Mouse (Mus musculus) regulatory T cell (primary cell): ENCODE results near the gene Gpr137.

ENCODE experiments used
- in situ Hi-C: fragments of 300-600 bp; cut with MboI, MseI; formaldehyde crosslinking; loops from one replicate; pipeline ENCODE4 v1.15.1; 2025; ENCODE audit warnings: high pct_unique_total_duplicates

Gpr137 gene

DNA sequence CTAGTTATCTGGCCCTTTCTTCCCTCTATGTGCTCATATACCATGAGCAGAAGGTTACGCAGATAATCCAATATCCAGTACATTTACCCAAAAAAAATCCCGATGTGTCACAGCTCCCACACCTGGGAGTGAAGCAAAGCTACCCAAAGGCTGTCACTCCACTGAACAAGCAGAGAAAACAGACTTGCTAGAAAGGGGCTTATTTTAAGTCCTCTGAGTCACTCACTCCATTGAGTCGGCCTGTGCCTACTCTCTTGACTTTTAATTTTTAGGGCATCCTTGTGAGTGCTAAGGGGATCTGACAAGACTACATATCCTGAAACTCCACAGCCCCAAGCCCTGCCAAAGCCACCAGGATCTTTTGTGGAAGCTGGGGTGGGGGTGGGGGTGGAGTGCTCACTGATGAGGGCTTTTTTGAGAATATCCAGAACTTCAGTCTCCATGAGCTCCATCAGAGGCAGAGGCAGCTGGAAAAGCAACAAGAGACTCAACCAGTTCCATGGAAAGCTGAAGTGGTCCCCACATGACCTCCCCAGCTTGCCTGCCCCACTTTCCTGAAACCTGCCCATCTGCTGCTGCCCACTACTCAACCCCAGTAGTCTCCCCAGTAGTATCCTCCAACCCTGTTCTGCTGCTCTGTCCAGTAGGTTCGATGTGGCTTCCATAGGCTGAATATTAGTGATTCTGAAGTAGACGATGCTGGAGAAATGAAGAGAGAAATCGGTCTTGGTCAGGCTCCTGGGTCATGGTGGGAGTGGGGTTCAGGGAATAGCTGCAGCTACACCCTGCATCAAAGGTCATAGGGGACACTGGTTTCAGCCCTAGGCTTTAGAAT lies 19.2 kb downstream of the Gpr137 start:
- in situ Hi-C loops, result no loop called here

DNA sequence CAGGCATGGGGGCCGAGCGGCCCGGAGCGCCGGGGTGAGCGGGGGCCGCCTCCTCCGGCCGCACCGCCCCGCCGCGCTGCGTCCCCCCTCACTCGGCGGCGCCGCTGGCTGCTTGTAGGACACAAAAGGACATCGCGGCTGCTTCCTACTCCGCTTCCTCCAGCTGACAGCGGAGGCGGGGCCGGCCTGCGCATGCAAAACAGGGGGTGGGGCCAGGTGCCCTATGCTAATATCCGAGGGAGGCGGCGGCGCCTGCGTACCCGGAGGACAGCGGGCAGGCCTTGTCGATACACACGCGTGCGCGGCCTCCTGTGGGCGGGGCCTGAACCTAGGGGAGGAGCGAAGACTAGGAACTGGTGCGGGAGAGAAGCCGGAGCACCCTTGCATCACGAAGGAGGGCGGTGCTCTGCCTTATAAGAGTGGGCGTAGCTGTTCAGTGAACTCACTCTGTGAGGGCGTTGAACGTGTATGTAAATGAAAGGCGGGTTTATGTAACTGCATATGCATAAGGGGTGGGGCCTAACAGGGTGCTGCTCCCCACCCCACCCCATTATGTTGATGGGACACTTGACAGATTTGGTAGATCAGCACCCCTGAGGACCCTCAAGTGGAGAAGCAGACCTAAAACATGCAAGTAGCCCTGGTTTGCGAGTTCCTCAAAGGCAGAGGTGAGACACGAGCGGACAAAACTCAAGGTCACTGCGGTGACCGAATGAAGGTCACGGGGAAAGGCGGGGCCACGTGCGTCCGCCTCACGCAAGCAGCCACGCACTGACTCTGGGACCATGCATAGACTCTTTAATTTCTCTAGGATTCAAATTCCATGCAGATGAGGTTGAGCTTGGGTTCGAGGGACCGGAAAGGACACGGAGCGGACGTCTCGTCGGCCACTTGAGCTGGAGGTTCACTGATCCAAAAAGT lies 20.4 kb downstream of the Gpr137 start, which contains the start of gene Esrra:
Esrra (minus strand) TSS at position 167 of the 921 bp plus-strand sequence.
- in situ Hi-C loops, result no loop called here

DNA sequence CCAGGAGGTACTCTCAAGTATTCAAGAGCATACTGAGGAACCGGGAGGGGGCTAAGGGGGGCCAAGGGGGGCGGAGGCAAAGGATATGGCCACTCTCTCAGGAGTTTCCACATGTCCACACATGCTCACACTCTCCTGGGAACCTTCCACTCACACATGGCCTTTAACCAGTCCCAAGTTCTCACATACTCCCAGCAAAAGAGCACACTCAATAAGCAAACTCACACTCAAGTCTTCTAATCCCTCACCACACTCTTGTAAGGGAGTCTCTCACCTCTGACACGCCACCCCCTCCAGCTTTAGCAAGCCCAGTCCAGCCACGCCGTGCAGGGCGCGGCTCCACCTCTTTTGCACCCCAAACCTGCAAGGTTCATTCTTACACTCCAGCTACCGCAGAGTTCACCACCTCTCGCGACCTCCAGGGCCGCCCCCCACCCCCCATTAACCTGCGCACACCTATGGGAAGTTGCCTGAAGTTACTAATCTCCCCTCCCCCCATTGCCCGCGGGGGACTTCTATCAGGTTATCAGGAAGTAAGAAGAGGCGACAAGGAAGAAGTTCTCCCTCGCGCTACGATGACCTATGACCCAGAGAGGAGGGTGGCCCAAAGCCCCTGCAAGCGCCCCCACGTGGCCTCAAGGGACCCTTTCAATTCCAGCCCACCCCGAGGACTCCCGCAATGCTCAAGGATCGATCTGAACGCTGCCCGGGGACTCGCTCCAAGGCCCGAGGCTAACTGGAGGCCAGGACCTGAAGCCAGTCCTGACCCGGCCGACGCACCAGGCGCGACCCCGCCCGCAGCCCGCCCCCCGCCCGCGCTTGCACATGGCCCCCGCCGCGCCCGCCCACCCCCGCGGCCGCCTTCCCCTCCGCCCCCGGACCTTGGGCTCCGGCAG lies 21.3 kb downstream of the Gpr137 start:
- in situ Hi-C loops, result no loop called here

DNA sequence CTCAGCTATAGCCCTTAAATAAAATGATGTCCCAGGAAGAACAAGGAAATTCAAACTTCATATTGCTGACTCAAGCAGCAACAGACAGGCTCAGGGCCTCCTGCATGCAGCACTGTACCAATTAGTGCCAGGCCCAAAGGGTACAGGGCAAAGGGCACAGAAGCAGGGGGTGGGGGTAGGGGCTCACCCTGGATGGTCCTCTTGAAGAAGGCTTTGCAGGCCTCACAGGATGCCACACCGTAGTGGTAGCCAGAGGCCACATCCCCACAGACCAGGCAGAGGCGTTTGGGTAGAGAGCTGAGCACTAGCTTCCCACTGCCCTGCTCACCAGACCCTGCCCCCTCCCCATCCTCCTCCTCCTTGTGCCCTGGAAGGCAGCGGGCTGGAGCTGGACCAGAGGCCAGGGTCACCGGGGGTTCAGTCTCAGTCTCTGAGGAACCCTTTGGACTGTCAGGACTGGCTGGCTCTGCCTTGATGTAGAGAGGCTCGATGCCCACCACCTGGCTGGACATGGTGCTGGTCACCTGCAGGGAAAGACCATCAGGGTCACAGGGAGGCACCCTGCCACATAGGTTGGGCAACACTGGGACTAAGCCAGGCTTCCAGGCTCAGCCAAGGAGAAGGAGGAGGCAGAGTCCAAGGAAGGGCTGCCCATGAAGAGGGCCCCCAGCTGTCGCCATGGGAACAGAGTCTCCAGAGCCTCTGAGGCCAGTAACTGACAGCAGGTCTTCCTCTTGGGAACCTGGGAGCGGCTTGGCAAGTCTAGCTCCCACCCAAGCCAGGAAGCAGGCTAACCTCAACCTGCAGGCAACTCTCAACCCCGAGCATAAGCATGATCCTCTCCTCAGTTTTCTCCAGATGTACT lies 22.2 kb downstream of the Gpr137 start:
- in situ Hi-C loops, result no loop called here

DNA sequence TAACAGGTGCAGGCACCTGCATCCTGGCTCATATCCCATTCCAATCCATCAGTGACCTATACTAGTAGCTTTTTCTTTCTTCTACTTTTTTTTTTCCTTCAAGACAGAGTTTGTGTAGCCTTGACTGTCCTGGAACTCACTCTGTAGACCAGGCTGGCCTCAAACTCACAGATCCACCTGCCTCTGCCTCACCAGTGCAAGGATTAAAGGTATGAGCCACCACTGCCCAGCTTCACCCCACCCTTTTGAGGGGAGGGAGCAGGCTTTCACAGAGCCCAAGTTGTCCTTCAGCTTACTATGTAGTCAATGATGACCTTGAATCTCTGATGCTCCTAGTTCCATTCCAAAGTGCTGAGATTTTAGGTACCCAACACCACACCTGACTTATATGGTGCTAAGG lies 22.8 kb downstream of the Gpr137 start:
- in situ Hi-C loops, result no loop called here

DNA sequence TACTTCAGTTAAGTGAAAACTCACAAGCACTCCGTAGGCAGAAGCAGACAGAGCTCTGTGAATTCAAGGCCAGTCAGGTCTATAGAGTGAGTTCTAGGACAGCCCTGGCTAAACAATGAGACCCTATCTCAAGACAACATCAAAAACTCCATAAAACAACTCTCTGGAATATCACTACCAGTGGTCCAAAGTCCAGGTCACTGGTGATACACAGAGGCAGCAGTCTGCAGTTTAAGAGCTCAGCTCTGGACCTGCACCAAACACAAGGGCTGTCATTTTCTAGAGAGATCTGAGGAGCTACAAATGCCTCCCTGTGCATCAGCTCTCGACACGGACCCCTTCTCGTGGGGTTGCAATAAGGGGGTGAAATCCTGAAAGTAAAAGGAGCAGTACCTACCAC lies 24.0 kb downstream of the Gpr137 start:
- in situ Hi-C loops, result no loop called here

DNA sequence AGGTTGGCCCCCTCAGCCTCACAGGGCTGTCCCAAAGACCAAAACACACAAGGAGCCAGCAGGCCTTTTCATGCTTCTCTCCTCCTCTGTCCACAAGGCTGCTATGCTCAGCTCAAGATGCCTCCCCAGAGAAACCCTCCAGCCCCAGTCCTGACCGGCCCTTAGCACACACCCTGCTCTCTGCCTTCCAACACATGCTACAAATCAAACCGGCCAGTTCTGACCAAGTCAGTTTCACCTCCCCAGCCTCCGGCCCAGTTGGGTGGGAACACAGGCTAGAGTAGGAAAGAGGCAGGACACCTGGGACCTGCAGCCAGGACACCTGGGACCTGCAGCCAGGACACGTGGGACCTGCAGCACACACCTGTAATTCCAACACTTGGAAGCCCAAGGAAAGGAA lies 25.8 kb downstream of the Gpr137 start:
- in situ Hi-C loops, result no loop called here

DNA sequence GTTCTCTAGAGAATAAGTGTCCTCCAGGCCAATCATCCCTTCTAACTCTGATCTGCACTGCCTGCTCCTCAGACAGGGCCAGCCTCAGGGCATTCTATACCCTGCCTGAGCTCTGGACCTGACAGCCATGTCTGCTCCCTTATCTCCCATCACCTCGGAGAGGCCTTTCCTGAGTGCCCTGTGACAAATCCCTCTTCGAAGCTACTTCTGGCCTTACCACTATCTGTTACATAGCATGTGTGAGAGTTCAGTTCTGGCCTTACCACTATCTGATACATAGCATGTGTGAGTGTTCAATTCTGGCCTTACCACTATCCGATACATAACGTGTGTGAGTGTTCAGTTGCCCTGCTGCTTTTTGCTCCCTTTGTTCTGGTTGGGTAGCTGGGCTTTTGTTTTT lies 27.0 kb downstream of the Gpr137 start:
- in situ Hi-C loops, result no loop called here

DNA sequence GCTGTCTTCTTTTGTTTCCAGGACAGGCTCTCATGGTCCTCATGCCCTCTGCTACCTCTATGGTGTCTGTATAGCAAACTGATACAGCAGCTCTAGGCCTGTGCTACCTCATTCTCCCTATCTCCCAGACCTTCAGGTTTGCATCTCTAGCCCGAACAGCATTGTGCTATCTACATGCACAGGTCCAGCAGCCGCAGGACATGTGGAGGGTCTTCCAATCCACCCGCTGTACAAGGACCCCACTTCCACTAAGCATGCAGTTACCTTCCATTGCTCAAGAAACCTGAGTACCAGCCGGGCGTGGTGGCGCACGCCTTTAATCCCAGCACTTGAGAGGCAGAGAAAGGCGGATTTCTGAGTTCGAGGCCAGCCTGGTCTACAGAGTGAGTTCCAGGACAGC lies 27.7 kb downstream of the Gpr137 start:
- in situ Hi-C loops, result loop anchor here (5.0 kb wide), 1 partner anchor 42 kb away; no protein-coding TSS in a partner anchor

DNA sequence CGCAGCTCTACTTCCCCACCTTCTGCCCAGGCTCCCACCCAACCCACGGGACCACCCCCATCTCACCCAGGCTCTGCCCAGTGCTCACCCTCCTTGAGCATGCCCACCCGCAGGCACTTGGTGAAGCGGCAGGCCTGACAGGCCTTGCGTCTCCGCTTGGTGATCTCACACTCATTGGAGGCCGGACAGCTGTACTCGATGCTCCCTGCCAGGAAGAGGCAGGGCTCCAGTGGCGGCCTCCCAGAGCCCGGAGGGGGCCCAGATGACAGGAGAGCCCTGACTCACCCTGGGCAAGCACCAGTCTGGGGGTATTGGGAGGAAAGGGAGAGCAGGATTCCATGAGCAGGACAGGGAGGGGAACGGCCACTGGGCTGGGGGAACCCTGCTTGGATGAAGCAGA lies 28.3 kb downstream of the Gpr137 start:
- in situ Hi-C loops, result loop anchor here (5.0 kb wide), 1 partner anchor 42 kb away; no protein-coding TSS in a partner anchor

DNA sequence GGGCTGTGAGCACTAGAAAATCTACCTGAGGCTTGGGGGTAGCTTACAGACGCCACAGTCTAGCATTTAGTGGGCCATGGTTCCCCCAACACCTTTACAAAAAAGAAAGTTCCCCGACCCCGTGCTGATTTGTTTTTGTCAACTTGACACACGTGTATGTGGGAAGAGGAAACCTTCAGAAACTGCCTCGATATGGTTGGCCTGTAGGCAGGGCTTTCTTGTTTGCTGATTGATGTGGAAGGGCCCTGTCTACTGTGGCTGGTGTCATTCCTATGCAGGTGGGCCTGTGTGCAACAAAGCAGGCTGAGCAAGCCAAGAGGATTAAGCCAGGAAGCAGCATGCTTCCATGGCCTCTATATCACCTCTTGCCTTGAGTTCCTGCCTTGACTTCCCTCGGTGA lies 29.2 kb downstream of the Gpr137 start:
- in situ Hi-C loops, result loop anchor here (5.0 kb wide), 1 partner anchor 41 kb away; no protein-coding TSS in a partner anchor

DNA sequence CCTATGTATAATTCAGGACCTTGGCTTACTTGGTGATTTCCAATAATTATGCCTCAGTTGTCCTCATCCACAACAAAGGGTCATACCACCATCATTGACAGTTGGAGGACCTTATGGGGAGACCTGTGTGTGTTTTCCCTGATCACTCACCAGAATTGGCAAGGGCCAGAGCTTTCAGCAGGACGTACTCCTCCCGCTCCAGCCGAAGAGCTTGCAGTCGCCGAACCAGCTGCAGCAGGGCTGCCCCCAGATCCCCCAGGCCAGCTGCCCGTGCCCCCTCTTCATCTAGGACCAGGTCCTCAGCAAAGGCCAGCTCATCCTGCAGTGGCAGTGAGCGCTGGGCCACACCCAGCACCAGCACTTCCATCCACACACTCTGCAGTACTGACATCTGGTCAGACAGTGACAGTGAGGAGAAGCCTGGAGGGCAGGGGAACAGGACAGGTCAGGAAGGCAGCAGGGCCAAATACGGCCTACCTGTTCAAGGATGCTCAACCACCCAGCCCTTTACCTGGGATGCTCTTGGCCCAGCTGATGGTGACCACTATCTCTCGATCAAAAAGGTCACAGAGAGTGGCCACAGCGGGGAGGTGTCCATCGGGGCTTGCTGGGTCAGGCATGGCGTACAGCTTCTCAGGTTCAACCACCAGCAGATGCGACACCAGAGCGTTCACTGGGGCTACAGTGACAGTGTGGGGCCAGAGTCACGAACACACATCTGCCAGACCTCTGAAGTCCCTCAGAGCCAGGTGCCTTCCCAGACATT lies 29.9 kb downstream of the Gpr137 start:
- in situ Hi-C loops, result loop anchor here (5.0 kb wide), 1 partner anchor 40 kb away; no protein-coding TSS in a partner anchor

DNA sequence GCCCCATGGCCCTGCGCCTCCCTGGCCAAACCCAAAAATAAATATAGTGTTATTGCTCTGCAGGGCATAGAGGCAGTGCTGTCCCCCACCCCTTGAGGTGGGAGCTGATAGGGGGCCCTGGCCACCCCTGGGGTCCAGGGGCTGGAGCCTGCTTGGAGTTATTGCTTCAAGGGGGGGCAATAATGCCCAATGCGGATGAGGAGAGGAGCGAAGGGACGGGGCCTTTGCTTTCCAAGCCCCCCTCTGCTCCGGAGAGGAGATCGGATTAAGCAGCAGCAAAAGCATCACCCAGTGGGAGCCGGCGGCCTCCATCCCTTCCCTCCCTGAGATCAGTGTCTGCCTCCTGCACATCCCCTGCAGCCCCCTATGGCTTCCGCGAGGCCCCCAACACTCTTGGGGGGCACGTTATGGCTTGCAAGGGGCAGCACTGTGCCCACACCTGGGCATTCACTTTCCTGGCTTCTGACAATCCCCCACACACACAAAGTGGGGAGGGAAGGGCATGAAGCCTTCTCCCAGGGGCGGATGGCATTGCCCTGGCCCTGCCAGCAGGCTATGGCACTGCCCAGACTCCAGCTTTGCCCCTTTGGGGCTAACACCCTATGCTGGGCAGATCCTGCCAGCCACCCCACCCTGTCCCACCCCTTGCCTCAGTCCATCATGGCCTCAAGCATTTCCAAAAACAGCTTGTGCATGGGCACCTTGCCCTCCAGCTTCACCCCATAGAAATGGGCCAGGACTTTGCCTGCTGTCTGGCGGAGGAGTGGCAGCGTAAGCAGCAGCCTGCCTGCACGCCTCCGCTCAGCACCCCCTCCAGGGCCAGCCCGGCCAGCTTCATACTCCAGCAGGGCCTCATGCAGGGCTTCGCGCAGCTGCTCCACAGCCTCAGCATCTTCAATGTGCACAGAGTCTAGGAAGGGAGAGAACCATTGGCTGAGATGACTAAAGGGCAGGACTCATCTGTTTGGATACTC lies 30.9 kb downstream of the Gpr137 start:
- in situ Hi-C loops, result loop anchor here (5.0 kb wide), 1 partner anchor 39 kb away; no protein-coding TSS in a partner anchor

DNA sequence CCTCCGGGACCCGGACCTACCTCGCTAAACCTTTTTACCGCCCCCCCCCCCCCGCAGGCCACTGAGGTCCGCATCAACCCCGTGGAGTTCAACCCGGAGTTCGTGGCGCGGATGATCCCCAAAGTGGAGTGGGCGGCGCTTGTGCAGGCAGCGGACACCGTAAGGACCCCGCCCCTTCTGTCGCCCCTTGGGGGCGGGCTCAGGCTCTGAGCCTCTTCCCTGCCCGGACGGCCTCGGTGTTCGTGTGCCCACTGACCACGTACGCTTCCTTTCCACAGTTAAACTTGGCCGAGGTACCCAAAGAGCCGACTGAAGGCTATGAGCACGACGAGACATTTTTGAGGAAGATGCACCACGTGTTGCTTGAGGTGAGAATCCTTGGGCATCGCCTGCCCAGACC lies 32.0 kb downstream of the Gpr137 start:
- in situ Hi-C loops, result loop anchor here (5.0 kb wide), 1 partner anchor 38 kb away; no protein-coding TSS in a partner anchor

DNA sequence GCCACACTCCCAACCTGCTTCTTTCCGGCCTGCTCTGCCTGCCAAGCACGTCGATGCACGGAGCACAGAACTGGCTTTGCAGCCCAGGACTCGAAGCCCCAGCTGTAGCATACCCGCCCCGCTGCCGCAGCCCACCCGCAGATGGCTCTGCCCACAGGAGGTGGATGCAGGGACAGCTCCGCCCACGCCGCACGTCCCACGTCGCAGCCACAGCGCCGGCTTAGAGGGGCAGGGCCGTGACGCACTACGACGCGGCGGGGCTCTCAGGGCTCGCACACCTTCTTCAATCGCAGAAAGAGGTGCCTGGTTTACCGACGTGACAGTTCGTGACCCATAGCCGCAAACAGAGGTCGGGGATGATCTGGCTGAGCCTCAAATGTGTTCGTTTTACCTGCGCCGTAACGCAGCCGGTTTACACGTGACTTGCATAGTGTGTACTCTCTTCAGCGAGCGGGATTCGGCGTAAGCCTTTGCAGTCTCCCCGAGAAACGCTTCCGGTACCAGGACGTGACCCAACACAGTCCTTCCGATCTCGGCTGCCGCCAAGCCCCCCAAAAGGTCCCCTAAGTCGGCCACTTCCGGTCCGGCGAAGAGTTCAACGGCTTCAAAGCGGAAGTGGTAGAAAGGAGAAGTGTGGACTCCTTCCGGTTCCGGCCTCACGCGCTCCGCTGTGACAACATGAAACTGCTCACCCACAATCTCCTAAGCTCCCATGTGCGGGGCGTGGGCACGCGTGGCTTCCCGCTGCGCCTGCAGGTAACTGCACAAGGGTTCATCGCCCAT lies 32.6 kb downstream of the Gpr137 start, which contains the start of the genes Trmt112 and Prdx5:
Trmt112 (plus strand) TSS at position 192 of the 783 bp plus-strand sequence.
Prdx5 (minus strand) TSS at position 600 of the 783 bp plus-strand sequence.
- in situ Hi-C loops, result loop anchor here (5.0 kb wide), 1 partner anchor 37 kb away; no protein-coding TSS in a partner anchor

DNA sequence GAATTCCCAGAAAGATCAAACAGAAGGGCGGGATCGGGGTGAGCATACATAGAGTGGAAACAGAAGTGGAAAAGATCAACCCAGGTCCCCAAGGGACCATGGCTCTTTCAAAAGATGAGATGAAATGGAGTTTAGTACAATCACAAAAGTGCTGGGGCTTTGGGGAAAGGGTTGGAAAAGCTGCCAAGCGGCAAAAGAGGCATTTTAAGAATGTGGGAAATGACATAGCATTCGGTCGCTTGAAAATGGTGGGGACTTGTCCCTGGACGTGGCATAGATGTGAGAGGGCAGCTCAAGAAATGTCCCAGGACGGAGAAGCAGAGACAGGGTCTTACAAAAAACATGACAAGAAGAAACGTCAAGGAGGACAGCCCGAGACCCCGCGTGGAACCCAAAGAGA lies 33.3 kb downstream of the Gpr137 start:
- in situ Hi-C loops, result no loop called here
